Mouse (Mus musculus): ENCODE results near the gene Rpp25l. TPM values are rescaled to one million over a fixed set of nuclear protein-coding genes. Genes with fewer than 3 reads are reported as not detected.

The Rpp25l gene
- polyA plus RNA-seq, 1 experiment from 2014 or later = 29.8 TPM

GRCm38 (mm10) chr4:41664533-41664932 lies 48.8 kb downstream of the Rpp25l start:
- Histone ChIP-seq H3K9me3 (replicated peaks) (no peaks in the 10 kb centered on the region), H3K4me3 (replicated peaks) (no peak overlapping the region), H3K27ac (replicated peaks) (no peak overlapping the region), H3K36me3 (replicated peaks) (no peaks in the 10 kb centered on the region), H3K27me3 (peaks cover 5% of the 10 kb centered on the region; the same call in 1 of the 2 replicates), H3K9ac (no peak overlapping the region), H3K4me1 (replicated peaks) (peaks cover 7% of the 10 kb centered on the region), H3K4me2 (no peak overlapping the region)
- no peak for ATAC-seq (ENCODE audit: insufficient read depth)
- 14% methylated on average over 7 of the region's 7 CpGs for WGBS (ENCODE audit: insufficient replicate concordance)

DNA sequence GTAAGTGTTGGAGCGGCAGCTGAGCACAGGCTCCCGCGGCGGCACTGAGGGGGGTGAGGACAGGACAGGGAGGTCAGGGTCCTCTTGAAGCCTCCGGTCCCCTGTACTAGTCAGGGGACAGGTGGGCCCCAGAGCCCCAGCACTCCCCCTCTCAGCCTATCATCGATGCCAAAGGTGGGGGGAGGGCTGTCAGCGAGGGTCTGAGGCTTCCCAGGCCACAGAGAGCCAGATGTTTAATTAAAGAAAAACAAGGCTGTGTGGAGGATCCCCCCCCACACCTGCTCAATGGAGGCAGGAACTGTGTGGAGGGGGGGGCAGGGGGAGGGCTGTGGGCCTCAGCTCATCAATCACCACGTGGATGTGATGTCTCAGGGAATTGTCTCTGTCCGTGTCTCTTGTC lies 49.7 kb downstream of the Rpp25l start:
- H3K4me1 ChIP-seq (replicated peaks) = peaks cover 9% of the 10 kb centered on the region
- no peaks in the 10 kb centered on the region for H3K9me3 ChIP-seq (replicated peaks)
- no peak overlapping the region for H3K9ac ChIP-seq
- no peak for ATAC-seq (ENCODE audit: insufficient read depth)
- no peaks in the 10 kb centered on the region for H3K36me3 ChIP-seq (replicated peaks)
- H3K4me2 ChIP-seq = no peak overlapping the region
- H3K27me3 ChIP-seq = peaks cover 13% of the 10 kb centered on the region; the same call in 1 of the 2 replicates
- 42% methylated on average over 9 of the region's 9 CpGs for WGBS (ENCODE audit: insufficient replicate concordance)
- H3K4me3 ChIP-seq (replicated peaks) = no peak overlapping the region
- H3K27ac ChIP-seq (replicated peaks) = no peak overlapping the region

DNA sequence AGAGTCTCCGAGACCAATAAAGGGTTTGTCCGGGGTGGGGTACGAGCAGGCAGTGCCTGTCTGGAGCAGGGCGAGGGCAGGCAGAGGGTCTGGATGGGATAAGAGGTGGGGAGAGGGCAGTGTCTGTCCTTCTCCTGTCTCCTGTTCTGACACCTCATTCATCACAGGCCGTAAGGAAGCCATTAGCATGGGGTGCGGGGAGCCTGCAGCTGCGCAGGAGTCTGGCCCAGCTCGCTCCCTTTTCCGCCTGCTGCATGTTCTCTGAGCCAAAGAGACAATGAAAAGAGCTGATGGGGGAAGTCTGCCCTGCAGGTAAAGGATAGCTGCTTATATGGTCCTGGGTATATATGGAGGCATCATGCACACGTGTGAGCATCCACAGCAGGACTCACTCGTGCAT lies 50.6 kb downstream of the Rpp25l start:
- 47% methylated on average over 11 of the region's 11 CpGs for WGBS (ENCODE audit: insufficient replicate concordance)

More for the DNA sequence above, 50.6 kb downstream of the Rpp25l start:
- no peak overlapping the region for H3K27ac ChIP-seq (replicated peaks)
- peaks cover 15% of the 10 kb centered on the region for H3K4me1 ChIP-seq (replicated peaks)
- no peak overlapping the region for H3K4me2 ChIP-seq
- H3K36me3 ChIP-seq (replicated peaks) = no peaks in the 10 kb centered on the region
- peaks cover 22% of the 10 kb centered on the region; the same call in 1 of the 2 replicates for H3K27me3 ChIP-seq
- no peak overlapping the region for H3K4me3 ChIP-seq (replicated peaks)
- ATAC-seq (ENCODE audit: insufficient read depth) = no peak
- H3K9ac ChIP-seq = no peak overlapping the region
- no peaks in the 10 kb centered on the region for H3K9me3 ChIP-seq (replicated peaks)

Other genes starting within 250 kb of the Rpp25l start
- 5.3 and 5.5 TPM in 2 replicates for gene Kif24, start 248.6 kb downstream of the Rpp25l start, polyA plus RNA-seq (2015; fragmentation: Nextera tagmentation; extraction: Ambion mirVana)
- 20.2 and 22.3 TPM in 2 replicates for gene Nudt2, start 248.4 kb downstream of the Rpp25l start, polyA plus RNA-seq (2015; fragmentation: Nextera tagmentation; extraction: Ambion mirVana)
- 1.3 and 1.5 TPM in 2 replicates for gene AI464131, start 210.5 kb downstream of the Rpp25l start, polyA plus RNA-seq (2015; fragmentation: Nextera tagmentation; extraction: Ambion mirVana)
- gene 1110017D15Rik, start 196.2 kb downstream of the Rpp25l start, polyA plus RNA-seq (2015; fragmentation: Nextera tagmentation; extraction: Ambion mirVana) = not detected in 2 replicates
- gene Fam219a, start 144.0 kb downstream of the Rpp25l start, polyA plus RNA-seq (2015; fragmentation: Nextera tagmentation; extraction: Ambion mirVana) = 0.48 and 0.88 TPM in 2 replicates
- gene Dnaic1, start 143.8 kb downstream of the Rpp25l start, polyA plus RNA-seq (2015; fragmentation: Nextera tagmentation; extraction: Ambion mirVana) = 4.0 and 4.8 TPM in 2 replicates
- 2.3 and 3.3 TPM in 2 replicates for gene Enho, start 73.2 kb downstream of the Rpp25l start, polyA plus RNA-seq (2015; fragmentation: Nextera tagmentation; extraction: Ambion mirVana)
- 0.25 and 0.31 TPM in 2 replicates for gene Cntfr, start 16.4 kb downstream of the Rpp25l start, polyA plus RNA-seq (2015; fragmentation: Nextera tagmentation; extraction: Ambion mirVana)
- gene Il11ra1, start 13.5 kb downstream of the Rpp25l start, polyA plus RNA-seq (2015; fragmentation: Nextera tagmentation; extraction: Ambion mirVana) = 36.0 and 43.2 TPM in 2 replicates
- gene Dctn3, start 9.6 kb upstream of the Rpp25l start, polyA plus RNA-seq (2015; fragmentation: Nextera tagmentation; extraction: Ambion mirVana) = 64.1 and 67.2 TPM in 2 replicates
- not detected in 2 replicates for gene Arid3c, start 17.6 kb upstream of the Rpp25l start, polyA plus RNA-seq (2015; fragmentation: Nextera tagmentation; extraction: Ambion mirVana)
- gene Galt, start 41.7 kb upstream of the Rpp25l start, polyA plus RNA-seq (2015; fragmentation: Nextera tagmentation; extraction: Ambion mirVana) = 29.9 and 36.0 TPM in 2 replicates
- gene Sigmar1, start 42.6 kb upstream of the Rpp25l start, polyA plus RNA-seq (2015; fragmentation: Nextera tagmentation; extraction: Ambion mirVana) = 47.3 and 59.1 TPM in 2 replicates
- 7.3 and 8.2 TPM in 2 replicates for gene Ccl27a, start 60.7 kb upstream of the Rpp25l start, polyA plus RNA-seq (2015; fragmentation: Nextera tagmentation; extraction: Ambion mirVana)
- not detected in 2 replicates for gene Gm21541, start 190.1 kb upstream of the Rpp25l start, polyA plus RNA-seq (2015; fragmentation: Nextera tagmentation; extraction: Ambion mirVana)
- 0.21 and 0.37 TPM in 2 replicates for gene Gm20878, start 228.0 kb upstream of the Rpp25l start, polyA plus RNA-seq (2015; fragmentation: Nextera tagmentation; extraction: Ambion mirVana)